Mouse (Mus musculus) liver, postnatal 0 days (tissue): ENCODE data around the gene Nobox.

Source experiments
- CTCF ChIP-seq: sonication (generic); IDR thresholded peaks from 2 replicates; pipeline ENCODE4 v1.5.1; 2016; ENCODE audit warnings: antibody characterized with exemption, low read depth
- EP300 ChIP-seq: IDR thresholded peaks from 2 replicates; pipeline ENCODE4 v1.6.1; 2016; ENCODE audit warnings: antibody characterized with exemption, low read depth, mild to moderate bottlenecking

- TF ChIP-seq EP300 (no peak), CTCF (no peak)
Measured at GRCm38 (mm10) chr6:43292471-43293076, 16.8 kb downstream of the Nobox start.
